Mouse (Mus musculus) liver, embryonic 16.5 days (tissue): ENCODE measurements at regions not wholly inside any gene's neighbourhood (a gene's known extent, or its start where the extent isn't known, plus 50 kb on each side); places are given as distances from the start of the nearest gene placed in this dataset.
"Not testable (repeated sequence)": the region's sequence is repeated elsewhere in the genome, so short reads cannot be mapped to it uniquely, and the experiment has no call there.

Source experiments
- ATAC-seq: fragments of 200-750 bp; cut with Nextera tagmentation; 2 replicates; pipeline ENCODE4 v1.8.0; 2017; ENCODE audit warnings: low read depth, mild to moderate bottlenecking, moderate number of reproducible peaks, moderate library complexity
- H3K27ac ChIP-seq: fragments of 300-500 bp; sonication (generic); 2 replicates; pipeline ENCODE4 v1.5.1; 2014; ENCODE audit warnings: mild to moderate bottlenecking, low read length
- H3K27me3 ChIP-seq: fragments of 300-500 bp; sonication (generic); 2 replicates; pipeline ENCODE4 v1.6.1; 2014; ENCODE audit warnings: low read depth, low read length, mixed read lengths; ENCODE audit not compliant: control insufficient read depth, insufficient read depth
- H3K36me3 ChIP-seq: fragments of 300-500 bp; sonication (generic); 2 replicates; pipeline ENCODE4 v1.6.1; 2014; ENCODE audit warnings: mild to moderate bottlenecking; ENCODE audit not compliant: control insufficient read depth, insufficient read depth
- H3K4me1 ChIP-seq: fragments of 300-500 bp; sonication (generic); 2 replicates; pipeline ENCODE4 v1.6.1; 2014; ENCODE audit warnings: low read depth, low read length, mixed read lengths; ENCODE audit not compliant: control insufficient read depth
- H3K4me2 ChIP-seq: fragments of 300-500 bp; sonication (generic); 2 replicates; pipeline ENCODE4 v1.6.1; 2014; ENCODE audit warnings: low read depth, low read length, mixed read lengths
- H3K4me3 ChIP-seq: fragments of 300-500 bp; sonication (generic); 2 replicates; pipeline ENCODE4 v1.5.1; 2014; ENCODE audit warnings: low read depth, mild to moderate bottlenecking, low read length
- H3K9ac ChIP-seq: fragments of 300-500 bp; sonication (generic); 2 replicates; pipeline ENCODE4 v1.6.1; 2014; ENCODE audit warnings: low read depth, low read length
- H3K9me3 ChIP-seq: fragments of 300-500 bp; sonication (generic); replicated peaks from 2 replicates; pipeline ENCODE4 v1.6.1; 2016; ENCODE audit warnings: low read length; ENCODE audit not compliant: control insufficient read depth
- WGBS: fragments of 180-500 bp; shearing (Covaris S2); extraction: QIAGEN DNeasy Blood & Tissue Kit; methylation state at CpG from one replicate; pipeline ENCODE4 v1.1.7; 2014; ENCODE audit not compliant: insufficient replicate concordance; 5-methylcytosine and 5-hydroxymethylcytosine counted together

DNA sequence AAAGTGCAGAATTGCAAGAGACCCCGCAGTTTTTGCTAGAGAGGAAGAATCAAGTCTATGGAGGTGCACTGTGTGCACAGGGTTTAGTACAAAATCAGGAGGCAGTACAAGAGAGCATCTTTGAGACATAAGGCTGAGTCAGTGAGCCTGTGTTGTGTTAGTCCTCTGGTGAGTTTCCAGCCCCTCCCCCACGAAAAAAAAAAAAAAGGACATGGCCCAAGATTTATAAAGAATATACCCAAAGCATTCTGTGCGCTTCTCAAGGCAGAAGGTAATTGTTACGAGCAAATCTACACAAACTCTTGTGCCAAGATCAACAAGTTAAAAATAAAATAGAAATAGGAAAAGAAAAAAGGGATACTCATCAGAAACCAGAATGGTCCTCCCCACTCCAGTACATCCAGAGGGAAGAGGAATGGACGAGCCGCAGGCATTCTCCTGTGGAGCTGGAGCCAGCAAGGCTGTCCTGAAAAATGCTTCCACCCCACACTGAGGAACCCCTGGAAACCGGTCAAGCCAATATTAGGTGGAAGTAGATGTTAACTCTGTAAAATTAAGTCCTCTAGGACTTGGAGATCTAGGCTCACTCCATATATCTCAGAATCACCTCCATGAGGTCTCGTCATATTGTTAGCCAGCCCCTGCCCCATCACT, 150.7 kb upstream of the Hes1 start:
- Histone ChIP-seq H3K27me3 (no peaks in the 10 kb centered on the region), H3K27ac (no peak overlapping the region), H3K4me2 (no peak overlapping the region), H3K9ac (no peak overlapping the region), H3K9me3 (no peaks in the 10 kb centered on the region), H3K4me3 (no peak overlapping the region), H3K4me1 (no peaks in the 10 kb centered on the region), H3K36me3 (no peaks in the 10 kb centered on the region)
- no peak for ATAC-seq
- 62% methylated on average over 8 of the region's 8 CpGs for WGBS

DNA sequence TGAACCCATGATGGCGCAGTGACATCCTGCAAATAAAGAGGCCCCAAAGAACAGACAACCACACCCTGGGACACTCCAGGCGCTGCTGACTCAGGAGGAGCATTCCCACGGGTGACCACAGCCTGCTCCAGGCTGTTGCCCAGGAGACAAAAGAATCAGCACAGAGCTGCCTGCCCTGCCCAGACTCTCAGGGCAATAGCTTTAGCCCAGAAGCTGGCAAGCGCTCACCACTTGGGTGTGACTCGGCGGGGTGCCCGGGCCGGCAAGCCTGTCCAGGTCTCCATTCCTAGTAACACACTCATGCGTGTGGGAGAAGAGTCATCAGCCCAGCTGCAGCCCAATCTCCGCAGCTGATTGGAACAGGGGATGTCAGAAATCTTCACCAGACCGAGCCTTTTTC, 148.8 kb upstream of the Hes1 start:
- no peak for ATAC-seq
- H3K4me3 ChIP-seq: no peak overlapping the region
- no peak overlapping the region for H3K27ac ChIP-seq
- no peaks in the 10 kb centered on the region for H3K27me3 ChIP-seq
- no peaks in the 10 kb centered on the region for H3K36me3 ChIP-seq
- no peaks in the 10 kb centered on the region for H3K9me3 ChIP-seq
- H3K4me2 ChIP-seq: no peak overlapping the region
- 60% methylated on average over 11 of the region's 11 CpGs for WGBS
- no peak overlapping the region for H3K9ac ChIP-seq
- H3K4me1 ChIP-seq: no peaks in the 10 kb centered on the region

GRCm38 (mm10) chr16:29917989-29918388, 146.2 kb upstream of the Hes1 start:
- no peak overlapping the region for H3K27ac ChIP-seq
- no peaks in the 10 kb centered on the region for H3K36me3 ChIP-seq
- no peaks in the 10 kb centered on the region for H3K27me3 ChIP-seq
- H3K9ac ChIP-seq: no peak overlapping the region
- no peak overlapping the region for H3K4me3 ChIP-seq
- H3K4me1 ChIP-seq: no peaks in the 10 kb centered on the region
- no peak overlapping the region for H3K4me2 ChIP-seq
- 44% methylated on average over 3 of the region's 3 CpGs for WGBS
- no peaks in the 10 kb centered on the region for H3K9me3 ChIP-seq
- ATAC-seq: no peak

DNA sequence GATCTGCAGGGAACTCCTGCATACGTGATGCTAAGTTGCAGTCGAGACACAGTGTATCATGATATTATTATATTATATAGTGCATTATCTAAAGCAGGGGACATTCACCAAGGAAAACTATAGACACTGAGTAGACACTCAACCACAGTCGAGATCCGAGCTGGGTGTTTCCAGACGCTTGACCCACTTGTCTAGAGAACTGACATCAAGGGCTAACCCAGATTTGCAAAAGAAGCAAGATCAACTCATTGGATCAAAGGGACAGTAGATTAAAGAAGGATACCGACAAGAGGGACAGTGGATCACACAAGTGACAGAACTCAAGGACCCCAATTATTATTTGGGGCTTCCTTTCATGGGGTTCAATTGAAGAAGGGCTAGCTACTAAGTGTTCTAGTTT, 145.8 kb upstream of the Hes1 start:
- 63% methylated on average over 6 of the region's 6 CpGs for WGBS
- no peak overlapping the region for H3K9ac ChIP-seq
- ATAC-seq: no peak
- no peaks in the 10 kb centered on the region for H3K36me3 ChIP-seq
- no peak overlapping the region for H3K4me3 ChIP-seq
- H3K4me2 ChIP-seq: no peak overlapping the region
- H3K9me3 ChIP-seq: no peaks in the 10 kb centered on the region
- H3K4me1 ChIP-seq: no peaks in the 10 kb centered on the region
- H3K27me3 ChIP-seq: no peaks in the 10 kb centered on the region
- no peak overlapping the region for H3K27ac ChIP-seq

- Histone ChIP-seq H3K9ac (no peak overlapping the region), H3K9me3 (no peaks in the 10 kb centered on the region; the same call in 1 of the 2 replicates), H3K27me3 (no peaks in the 10 kb centered on the region), H3K4me1 (no peaks in the 10 kb centered on the region), H3K36me3 (no peaks in the 10 kb centered on the region), H3K4me3 (no peak overlapping the region), H3K4me2 (no peak overlapping the region), H3K27ac (no peak overlapping the region)
- WGBS: 57% methylated on average over 5 of the region's 5 CpGs
- ATAC-seq: no peak
Observed at GRCm38 (mm10) chr16:29920940-29921339, 143.2 kb upstream of the Hes1 start.

GRCm38 (mm10) chr16:29921385-29921784, 142.8 kb upstream of the Hes1 start:
- ATAC-seq: no peak
- no peaks in the 10 kb centered on the region for H3K36me3 ChIP-seq
- H3K4me1 ChIP-seq: no peaks in the 10 kb centered on the region
- WGBS: 44% methylated on average over 3 of the region's 3 CpGs
- H3K4me3 ChIP-seq: no peak overlapping the region
- no peak overlapping the region for H3K4me2 ChIP-seq
- no peak overlapping the region for H3K9ac ChIP-seq
- H3K27ac ChIP-seq: no peak overlapping the region
- no peaks in the 10 kb centered on the region for H3K27me3 ChIP-seq
- no peaks in the 10 kb centered on the region; the same call in 1 of the 2 replicates for H3K9me3 ChIP-seq

GRCm38 (mm10) chr16:29927276-29927675, 136.9 kb upstream of the Hes1 start:
- not testable (repeated sequence) for H3K27me3 ChIP-seq, H3K36me3 ChIP-seq, H3K4me3 ChIP-seq, ATAC-seq, H3K4me2 ChIP-seq, H3K9me3 ChIP-seq, H3K27ac ChIP-seq, H3K9ac ChIP-seq, H3K4me1 ChIP-seq
- 73% methylated on average over 11 of the region's 11 CpGs for WGBS

GRCm38 (mm10) chr16:29928291-29928690, 135.9 kb upstream of the Hes1 start:
- ATAC-seq: no peak
- H3K4me2 ChIP-seq: no peak overlapping the region
- no peak overlapping the region for H3K4me3 ChIP-seq
- no peak overlapping the region for H3K27ac ChIP-seq
- no peaks in the 10 kb centered on the region; the same call in 1 of the 2 replicates for H3K4me1 ChIP-seq
- no peaks in the 10 kb centered on the region; the same call in none of the 2 replicates for H3K9me3 ChIP-seq
- no peaks in the 10 kb centered on the region for H3K36me3 ChIP-seq
- WGBS: 86% methylated on average over 4 of the region's 4 CpGs
- no peak overlapping the region for H3K9ac ChIP-seq
- no peaks in the 10 kb centered on the region for H3K27me3 ChIP-seq

- Histone ChIP-seq H3K27me3 (no peaks in the 10 kb centered on the region), H3K36me3 (no peaks in the 10 kb centered on the region), H3K27ac (no peak overlapping the region), H3K9me3 (no peaks in the 10 kb centered on the region; the same call in 1 of the 2 replicates), H3K4me3 (no peak overlapping the region), H3K9ac (no peak overlapping the region), H3K4me1 (no peaks in the 10 kb centered on the region; the same call in 1 of the 2 replicates), H3K4me2 (no peak overlapping the region)
- WGBS: 67% methylated on average over 10 of the region's 10 CpGs
- ATAC-seq: no peak
Observed at GRCm38 (mm10) chr16:29931746-29932351, 132.3 kb upstream of the Hes1 start.
